Mouse (Mus musculus): ENCODE measurements around the gene Tbc1d7. TPM values are rescaled to one million over a fixed set of nuclear protein-coding genes. Genes with fewer than 3 reads are reported as not detected.

The Tbc1d7 gene
- polyA plus RNA-seq, 1 experiment = 15.9 TPM

GRCm38 (mm10) chr13:43200473-43200872, 29.2 kb upstream of the Tbc1d7 start:
- no peaks in the 10 kb centered on the region for H3K27me3 ChIP-seq (ENCODE audit: control insufficient read depth, insufficient read depth, insufficient read length)
- TF ChIP-seq MYOG (IDR thresholded peaks at IDR 0.05; ENCODE audit: control insufficient read depth, extremely low read depth, insufficient read length) (no peak), MYOD1 (IDR thresholded peaks at IDR 0.05; ENCODE audit: control insufficient read depth, insufficient read length, low read depth) (no peak), FOSL1 (IDR thresholded peaks at IDR 0.05; ENCODE audit: insufficient read depth, low read length, poor library complexity, severe bottlenecking) (no peak), CTCF (IDR thresholded peaks at IDR 0.05; ENCODE audit: control insufficient read depth, insufficient read depth, insufficient read length) (no peak), USF1 (IDR thresholded peaks at IDR 0.05; ENCODE audit: low read depth) (no peak), MAX (IDR thresholded peaks at IDR 0.05) (no peak), CEBPB (IDR thresholded peaks at IDR 0.05; ENCODE audit: low read depth) (no peak)
- H3K4me3 ChIP-seq (ENCODE audit: insufficient read depth, poor library complexity, severe bottlenecking) = no peak overlapping the region
- peaks cover 4% of the 10 kb centered on the region for H3K79me3 ChIP-seq (ENCODE audit: low read depth)
- H3ac ChIP-seq (ENCODE audit: control insufficient read depth, insufficient read length, low read depth) = no peak overlapping the region
- H3K36me3 ChIP-seq (ENCODE audit: control insufficient read depth, insufficient read depth) = peaks cover 13% of the 10 kb centered on the region
- peaks cover 25% of the 10 kb centered on the region for H3K79me2 ChIP-seq (ENCODE audit: control insufficient read depth, insufficient read depth)

- Histone ChIP-seq H3ac (ENCODE audit: control insufficient read depth, insufficient read length, low read depth) (no peak overlapping the region), H3K79me3 (ENCODE audit: low read depth) (peaks cover 4% of the 10 kb centered on the region), H3K27me3 (ENCODE audit: control insufficient read depth, insufficient read depth, insufficient read length) (no peaks in the 10 kb centered on the region), H3K36me3 (ENCODE audit: control insufficient read depth, insufficient read depth) (peaks cover 18% of the 10 kb centered on the region), H3K4me3 (ENCODE audit: insufficient read depth, poor library complexity, severe bottlenecking) (no peak overlapping the region), H3K79me2 (ENCODE audit: control insufficient read depth, insufficient read depth) (peaks cover 22% of the 10 kb centered on the region)
- TF ChIP-seq MYOG (IDR thresholded peaks at IDR 0.05; ENCODE audit: control insufficient read depth, extremely low read depth, insufficient read length) (no peak), FOSL1 (IDR thresholded peaks at IDR 0.05; ENCODE audit: insufficient read depth, low read length, poor library complexity, severe bottlenecking) (no peak), USF1 (IDR thresholded peaks at IDR 0.05; ENCODE audit: low read depth) (no peak), CTCF (IDR thresholded peaks at IDR 0.05; ENCODE audit: control insufficient read depth, insufficient read depth, insufficient read length) (peak; percentile 0), MAX (IDR thresholded peaks at IDR 0.05) (no peak)
These were observed 28.4 kb upstream of the Tbc1d7 start for GRCm38 (mm10) chr13:43199749-43200148.

DNA sequence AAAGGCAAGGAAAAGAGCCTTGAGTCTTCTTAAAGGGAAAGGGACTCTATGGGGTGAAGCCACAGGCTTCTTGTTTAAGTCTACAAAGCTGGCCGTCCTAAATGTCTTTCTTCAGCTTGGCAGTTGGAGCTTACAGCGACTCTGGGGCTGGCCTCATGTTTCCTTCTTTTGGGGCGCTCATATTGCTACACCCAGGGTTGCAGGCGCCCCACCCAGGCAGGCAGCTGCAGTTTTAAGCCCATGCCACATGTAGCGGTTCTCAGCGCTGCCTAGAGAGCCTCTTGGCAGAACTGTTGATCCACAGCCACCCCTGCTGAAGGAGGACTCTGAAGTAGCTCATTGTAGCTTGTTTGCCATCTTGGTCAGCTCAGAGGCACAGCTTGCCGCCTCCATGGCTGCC, 28.0 kb upstream of the Tbc1d7 start:
- peaks cover 18% of the 10 kb centered on the region for H3K36me3 ChIP-seq (ENCODE audit: control insufficient read depth, insufficient read depth)
- H3ac ChIP-seq (ENCODE audit: control insufficient read depth, insufficient read length, low read depth) = no peak overlapping the region
- no peaks in the 10 kb centered on the region for H3K79me3 ChIP-seq (ENCODE audit: low read depth)
- peaks cover 18% of the 10 kb centered on the region for H3K79me2 ChIP-seq (ENCODE audit: control insufficient read depth, insufficient read depth)
- no peaks in the 10 kb centered on the region for H3K27me3 ChIP-seq (ENCODE audit: control insufficient read depth, insufficient read depth, insufficient read length)
- no peak for TF ChIP-seq CEBPB (IDR thresholded peaks at IDR 0.05; ENCODE audit: low read depth)
- TF ChIP-seq MYOD1 (IDR thresholded peaks at IDR 0.05; ENCODE audit: control insufficient read depth, insufficient read length, low read depth) = no peak
- no peak for TF ChIP-seq MAX (IDR thresholded peaks at IDR 0.05)
- TF ChIP-seq USF1 (IDR thresholded peaks at IDR 0.05; ENCODE audit: low read depth) = no peak
- no peak for TF ChIP-seq CTCF (IDR thresholded peaks at IDR 0.05; ENCODE audit: control insufficient read depth, insufficient read depth, insufficient read length)
- no peak for TF ChIP-seq MYOG (IDR thresholded peaks at IDR 0.05; ENCODE audit: control insufficient read depth, extremely low read depth, insufficient read length)
- TF ChIP-seq FOSL1 (IDR thresholded peaks at IDR 0.05; ENCODE audit: insufficient read depth, low read length, poor library complexity, severe bottlenecking) = no peak
- H3K4me3 ChIP-seq (ENCODE audit: insufficient read depth, poor library complexity, severe bottlenecking) = no peak overlapping the region

GRCm38 (mm10) chr13:43197187-43197586, 25.9 kb upstream of the Tbc1d7 start:
- Histone ChIP-seq H3K36me3 (ENCODE audit: control insufficient read depth, insufficient read depth) (peaks cover 18% of the 10 kb centered on the region), H3K79me3 (ENCODE audit: low read depth) (no peaks in the 10 kb centered on the region), H3K4me3 (ENCODE audit: insufficient read depth, poor library complexity, severe bottlenecking) (no peak overlapping the region), H3K79me2 (ENCODE audit: control insufficient read depth, insufficient read depth) (no peaks in the 10 kb centered on the region), H3K27me3 (ENCODE audit: control insufficient read depth, insufficient read depth, insufficient read length) (no peaks in the 10 kb centered on the region), H3ac (ENCODE audit: control insufficient read depth, insufficient read length, low read depth) (no peak overlapping the region)
- TF ChIP-seq FOSL1 (IDR thresholded peaks at IDR 0.05; ENCODE audit: insufficient read depth, low read length, poor library complexity, severe bottlenecking) = no peak
- TF ChIP-seq MYOG (IDR thresholded peaks at IDR 0.05; ENCODE audit: control insufficient read depth, extremely low read depth, insufficient read length) = no peak
- TF ChIP-seq CTCF (IDR thresholded peaks at IDR 0.05; ENCODE audit: control insufficient read depth, insufficient read depth, insufficient read length) = no peak
- TF ChIP-seq CEBPB (IDR thresholded peaks at IDR 0.05; ENCODE audit: low read depth) = no peak
- no peak for TF ChIP-seq MYOD1 (IDR thresholded peaks at IDR 0.05; ENCODE audit: control insufficient read depth, insufficient read length, low read depth)
- TF ChIP-seq USF1 (IDR thresholded peaks at IDR 0.05; ENCODE audit: low read depth) = no peak
- TF ChIP-seq MAX (IDR thresholded peaks at IDR 0.05) = no peak

- Histone ChIP-seq H3K79me3 (ENCODE audit: low read depth) (no peaks in the 10 kb centered on the region), H3K36me3 (ENCODE audit: control insufficient read depth, insufficient read depth) (peaks cover 18% of the 10 kb centered on the region), H3K4me3 (ENCODE audit: insufficient read depth, poor library complexity, severe bottlenecking) (no peak overlapping the region), H3K79me2 (ENCODE audit: control insufficient read depth, insufficient read depth) (no peaks in the 10 kb centered on the region), H3ac (ENCODE audit: control insufficient read depth, insufficient read length, low read depth) (no peak overlapping the region), H3K27me3 (ENCODE audit: control insufficient read depth, insufficient read depth, insufficient read length) (no peaks in the 10 kb centered on the region)
- TF ChIP-seq USF1 (IDR thresholded peaks at IDR 0.05; ENCODE audit: low read depth) = no peak
- TF ChIP-seq MYOG (IDR thresholded peaks at IDR 0.05; ENCODE audit: control insufficient read depth, extremely low read depth, insufficient read length) = no peak
- TF ChIP-seq MYOD1 (IDR thresholded peaks at IDR 0.05; ENCODE audit: control insufficient read depth, insufficient read length, low read depth) = no peak
- no peak for TF ChIP-seq MAX (IDR thresholded peaks at IDR 0.05)
- TF ChIP-seq CEBPB (IDR thresholded peaks at IDR 0.05; ENCODE audit: low read depth) = no peak
- no peak for TF ChIP-seq CTCF (IDR thresholded peaks at IDR 0.05; ENCODE audit: control insufficient read depth, insufficient read depth, insufficient read length)
- TF ChIP-seq FOSL1 (IDR thresholded peaks at IDR 0.05; ENCODE audit: insufficient read depth, low read length, poor library complexity, severe bottlenecking) = no peak
These were observed 24.7 kb upstream of the Tbc1d7 start for GRCm38 (mm10) chr13:43196000-43196399.

DNA sequence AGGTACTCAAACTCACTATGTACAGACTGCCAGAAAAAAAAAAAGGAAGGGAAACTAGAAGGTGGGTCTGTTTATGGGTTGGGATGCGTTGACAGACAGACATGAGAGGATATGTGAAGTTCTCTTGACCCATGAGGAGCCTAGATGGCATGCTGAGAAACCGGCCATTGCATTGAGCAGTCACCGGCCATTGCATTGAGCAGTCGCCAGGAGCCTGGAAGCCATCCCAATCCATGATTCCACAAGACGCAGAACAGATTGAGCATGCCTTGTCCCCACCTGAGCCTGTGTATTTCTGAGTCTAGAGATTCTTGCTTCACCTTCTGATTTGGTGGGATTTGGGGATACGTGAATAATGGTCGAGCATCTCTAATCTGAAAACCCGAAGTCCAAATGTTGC, 22.6 kb upstream of the Tbc1d7 start:
- TF ChIP-seq MYOD1 (IDR thresholded peaks at IDR 0.05; ENCODE audit: control insufficient read depth, insufficient read length, low read depth) (no peak), FOSL1 (IDR thresholded peaks at IDR 0.05; ENCODE audit: insufficient read depth, low read length, poor library complexity, severe bottlenecking) (no peak), MAX (IDR thresholded peaks at IDR 0.05) (no peak), MYOG (IDR thresholded peaks at IDR 0.05; ENCODE audit: control insufficient read depth, extremely low read depth, insufficient read length) (no peak), CTCF (IDR thresholded peaks at IDR 0.05; ENCODE audit: control insufficient read depth, insufficient read depth, insufficient read length) (no peak)
- Histone ChIP-seq H3K79me2 (ENCODE audit: control insufficient read depth, insufficient read depth) (no peaks in the 10 kb centered on the region), H3K79me3 (ENCODE audit: low read depth) (no peaks in the 10 kb centered on the region), H3K27me3 (ENCODE audit: control insufficient read depth, insufficient read depth, insufficient read length) (no peaks in the 10 kb centered on the region), H3ac (ENCODE audit: control insufficient read depth, insufficient read length, low read depth) (no peak overlapping the region), H3K36me3 (ENCODE audit: control insufficient read depth, insufficient read depth) (peaks cover 5% of the 10 kb centered on the region), H3K4me3 (ENCODE audit: insufficient read depth, poor library complexity, severe bottlenecking) (no peak overlapping the region)

All from C2C12 (cell line).